Mouse (Mus musculus): Measurements from ENCODE around the gene Dbndd2. TPM values are rescaled to one million over a fixed set of nuclear protein-coding genes. Genes with fewer than 3 reads are reported as not detected.

The Dbndd2 gene
- polyA plus RNA-seq, 1 experiment from 2014 or later = 17.9 TPM

DNA sequence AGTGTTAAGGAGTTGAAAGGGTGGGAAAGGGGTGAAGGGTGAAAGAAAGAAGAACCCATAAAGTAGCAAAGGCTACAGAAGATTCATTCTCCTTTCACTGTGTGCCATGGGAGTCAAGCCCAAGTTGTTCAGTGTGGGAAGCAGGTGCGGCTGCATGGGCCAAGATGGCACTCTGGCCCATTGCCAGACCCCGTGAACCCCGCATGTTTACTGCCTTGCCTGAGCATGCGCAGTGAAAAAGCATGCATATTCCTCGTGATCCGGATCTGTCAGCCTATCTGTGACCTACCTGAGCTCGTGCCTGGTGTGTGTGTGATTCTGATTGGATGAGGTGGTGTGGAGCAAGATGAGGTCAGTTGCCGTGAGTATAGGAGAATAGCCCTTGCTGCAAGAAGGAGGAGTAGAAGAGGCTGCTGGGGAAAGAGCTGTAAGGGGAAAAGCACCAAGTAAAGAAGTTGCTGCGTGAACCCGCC is 37.4 kb downstream of the Dbndd2 start:
- H3K4me2 ChIP-seq (replicated peaks; ENCODE audit: low read depth, low read length) = no peak overlapping the region
- no peak overlapping the region for H3K9ac ChIP-seq (replicated peaks; ENCODE audit: low read depth, low read length)
- WGBS = 82% methylated on average over 10 of the region's 10 CpGs
- H3K4me1 ChIP-seq (ENCODE audit: control insufficient read depth, insufficient read depth, low read length) = peaks cover 10% of the 10 kb centered on the region
- no peak overlapping the region for H3K4me3 ChIP-seq (ENCODE audit: low read depth, low read length)
- no peak for ATAC-seq (ENCODE audit: insufficient number of reproducible peaks, insufficient read depth, low FRiP score, low read depth)
- H3K36me3 ChIP-seq (ENCODE audit: control insufficient read depth, insufficient read depth, low read length) = no peaks in the 10 kb centered on the region
- H3K9me3 ChIP-seq (ENCODE audit: control insufficient read depth, low read depth, low read length) = no peaks in the 10 kb centered on the region
- no peaks in the 10 kb centered on the region for H3K27me3 ChIP-seq (ENCODE audit: control insufficient read depth, insufficient read depth, low read length)
- H3K27ac ChIP-seq (ENCODE audit: low read length) = no peak overlapping the region

DNA sequence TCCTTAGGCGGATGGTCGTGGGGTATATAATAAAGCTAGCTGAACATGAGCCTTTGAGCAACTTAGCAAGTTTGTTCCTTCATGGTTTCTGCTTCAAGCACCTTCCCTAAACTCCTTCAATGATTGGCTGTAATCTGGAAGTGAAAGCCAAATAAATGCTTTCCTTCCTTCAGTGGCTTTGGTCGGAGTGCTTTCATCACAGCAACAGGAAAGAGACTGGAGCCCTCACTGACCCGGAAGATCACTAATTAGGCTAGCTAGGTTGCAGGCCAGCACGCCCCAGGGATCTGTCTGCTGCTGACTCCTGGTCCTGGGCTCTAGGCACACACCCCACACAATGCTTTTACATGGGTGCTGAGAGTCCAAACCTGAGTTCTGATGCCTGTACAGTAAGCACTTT is 42.7 kb downstream of the Dbndd2 start:
- 69% methylated on average over 5 of the region's 5 CpGs for WGBS
- no peak for ATAC-seq (ENCODE audit: insufficient number of reproducible peaks, insufficient read depth, low FRiP score, low read depth)
- H3K4me3 ChIP-seq (ENCODE audit: low read depth, low read length) = no peak overlapping the region
- H3K27ac ChIP-seq (ENCODE audit: low read length) = no peak overlapping the region
- H3K27me3 ChIP-seq (ENCODE audit: control insufficient read depth, insufficient read depth, low read length) = no peaks in the 10 kb centered on the region
- H3K9me3 ChIP-seq (ENCODE audit: control insufficient read depth, low read depth, low read length) = no peaks in the 10 kb centered on the region
- H3K4me1 ChIP-seq (ENCODE audit: control insufficient read depth, insufficient read depth, low read length) = no peaks in the 10 kb centered on the region
- no peaks in the 10 kb centered on the region for H3K36me3 ChIP-seq (ENCODE audit: control insufficient read depth, insufficient read depth, low read length)
- H3K9ac ChIP-seq (replicated peaks; ENCODE audit: low read depth, low read length) = no peak overlapping the region
- H3K4me2 ChIP-seq (replicated peaks; ENCODE audit: low read depth, low read length) = no peak overlapping the region

DNA sequence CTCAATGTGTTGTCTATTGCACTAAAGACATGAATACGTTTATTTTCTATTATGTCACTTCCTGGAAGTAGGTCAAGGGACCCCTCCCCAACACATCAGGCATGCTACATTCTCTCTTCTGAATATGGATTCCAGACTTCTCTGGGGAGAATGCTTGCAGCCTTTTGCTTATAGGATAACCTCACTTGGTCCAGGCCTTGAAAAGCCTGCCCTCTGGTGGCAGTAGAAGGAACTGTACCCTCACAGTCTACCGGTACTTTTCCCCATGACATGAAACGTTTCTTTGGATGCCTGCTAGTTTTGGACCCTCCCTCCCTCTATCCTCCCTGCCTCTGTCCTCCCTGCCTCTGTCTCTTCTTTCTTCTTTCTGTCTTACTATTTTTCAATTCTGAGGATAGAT is 45.3 kb downstream of the Dbndd2 start:
- no peak for ATAC-seq (ENCODE audit: insufficient number of reproducible peaks, insufficient read depth, low FRiP score, low read depth)
- 2% methylated on average over 3 of the region's 3 CpGs for WGBS

DNA sequence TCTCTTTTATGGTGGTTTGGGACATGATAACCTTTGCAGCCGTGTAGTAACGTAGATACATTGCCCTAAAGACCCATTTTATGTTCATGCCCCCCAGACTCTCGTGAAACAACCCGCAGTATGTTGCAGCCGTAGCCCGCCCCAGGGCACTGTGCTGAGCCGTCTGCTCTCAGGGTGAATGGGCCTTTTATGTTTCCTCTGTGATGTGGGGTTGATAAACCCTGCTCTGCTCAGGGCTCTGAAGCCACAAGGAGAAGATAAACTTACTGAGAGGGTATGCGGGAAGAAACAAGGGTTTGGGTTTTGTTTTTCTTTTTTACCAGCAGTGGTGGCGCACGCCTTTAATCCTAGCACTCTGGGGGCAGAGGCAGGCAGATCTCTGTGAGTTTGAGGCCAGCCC is 48.4 kb downstream of the Dbndd2 start:
- Histone ChIP-seq H3K27me3 (ENCODE audit: control insufficient read depth, insufficient read depth, low read length) (no peaks in the 10 kb centered on the region), H3K4me2 (replicated peaks; ENCODE audit: low read depth, low read length) (no peak overlapping the region), H3K27ac (ENCODE audit: low read length) (no peak overlapping the region), H3K9me3 (ENCODE audit: control insufficient read depth, low read depth, low read length) (no peaks in the 10 kb centered on the region), H3K4me1 (ENCODE audit: control insufficient read depth, insufficient read depth, low read length) (no peaks in the 10 kb centered on the region), H3K36me3 (ENCODE audit: control insufficient read depth, insufficient read depth, low read length) (no peaks in the 10 kb centered on the region), H3K4me3 (ENCODE audit: low read depth, low read length) (no peak overlapping the region), H3K9ac (replicated peaks; ENCODE audit: low read depth, low read length) (no peak overlapping the region)
- ATAC-seq (ENCODE audit: insufficient number of reproducible peaks, insufficient read depth, low FRiP score, low read depth) = no peak
- 70% methylated on average over 10 of the region's 10 CpGs for WGBS

More for the DNA sequence above, 45.3 kb downstream of the Dbndd2 start:
- H3K4me2 ChIP-seq (replicated peaks; ENCODE audit: low read depth, low read length) = no peak overlapping the region
- H3K36me3 ChIP-seq (ENCODE audit: control insufficient read depth, insufficient read depth, low read length) = no peaks in the 10 kb centered on the region
- H3K4me1 ChIP-seq (ENCODE audit: control insufficient read depth, insufficient read depth, low read length) = no peaks in the 10 kb centered on the region
- H3K9me3 ChIP-seq (ENCODE audit: control insufficient read depth, low read depth, low read length) = no peaks in the 10 kb centered on the region
- H3K4me3 ChIP-seq (ENCODE audit: low read depth, low read length) = no peak overlapping the region
- no peak overlapping the region for H3K9ac ChIP-seq (replicated peaks; ENCODE audit: low read depth, low read length)
- no peak overlapping the region for H3K27ac ChIP-seq (ENCODE audit: low read length)
- H3K27me3 ChIP-seq (ENCODE audit: control insufficient read depth, insufficient read depth, low read length) = no peaks in the 10 kb centered on the region

DNA sequence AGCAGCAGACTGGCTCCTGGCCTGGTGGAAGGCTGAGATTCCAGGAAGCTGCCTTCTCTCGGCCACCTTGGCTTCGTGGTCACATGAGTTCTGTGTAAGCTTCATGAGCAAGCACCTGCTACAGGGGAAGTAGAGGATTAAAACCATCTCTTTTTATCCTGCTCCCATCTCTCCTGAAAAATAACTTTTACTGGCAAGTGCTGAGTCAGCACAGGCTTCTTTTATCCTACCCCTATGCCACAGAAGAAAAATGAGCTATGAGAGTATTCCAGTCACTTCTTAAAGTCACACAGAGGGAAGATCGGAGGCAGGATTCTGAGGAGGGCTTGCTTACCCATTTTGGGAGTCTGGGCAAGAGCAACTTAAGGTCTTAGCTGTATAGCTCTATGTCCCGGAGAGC is 51.1 kb downstream of the Dbndd2 start:
- no peak for ATAC-seq (ENCODE audit: insufficient number of reproducible peaks, insufficient read depth, low FRiP score, low read depth)
- Histone ChIP-seq H3K27me3 (ENCODE audit: control insufficient read depth, insufficient read depth, low read length) (no peaks in the 10 kb centered on the region), H3K9ac (replicated peaks; ENCODE audit: low read depth, low read length) (no peak overlapping the region), H3K4me3 (ENCODE audit: low read depth, low read length) (no peak overlapping the region), H3K4me2 (replicated peaks; ENCODE audit: low read depth, low read length) (no peak overlapping the region), H3K4me1 (ENCODE audit: control insufficient read depth, insufficient read depth, low read length) (0 out of 2 replicates have a peak, but pooled peaks cover 7% of the 10 kb centered on the region), H3K27ac (ENCODE audit: low read length) (no peak overlapping the region), H3K36me3 (ENCODE audit: control insufficient read depth, insufficient read depth, low read length) (no peaks in the 10 kb centered on the region), H3K9me3 (ENCODE audit: control insufficient read depth, low read depth, low read length) (no peaks in the 10 kb centered on the region)
- 63% methylated on average over 4 of the region's 4 CpGs for WGBS

DNA sequence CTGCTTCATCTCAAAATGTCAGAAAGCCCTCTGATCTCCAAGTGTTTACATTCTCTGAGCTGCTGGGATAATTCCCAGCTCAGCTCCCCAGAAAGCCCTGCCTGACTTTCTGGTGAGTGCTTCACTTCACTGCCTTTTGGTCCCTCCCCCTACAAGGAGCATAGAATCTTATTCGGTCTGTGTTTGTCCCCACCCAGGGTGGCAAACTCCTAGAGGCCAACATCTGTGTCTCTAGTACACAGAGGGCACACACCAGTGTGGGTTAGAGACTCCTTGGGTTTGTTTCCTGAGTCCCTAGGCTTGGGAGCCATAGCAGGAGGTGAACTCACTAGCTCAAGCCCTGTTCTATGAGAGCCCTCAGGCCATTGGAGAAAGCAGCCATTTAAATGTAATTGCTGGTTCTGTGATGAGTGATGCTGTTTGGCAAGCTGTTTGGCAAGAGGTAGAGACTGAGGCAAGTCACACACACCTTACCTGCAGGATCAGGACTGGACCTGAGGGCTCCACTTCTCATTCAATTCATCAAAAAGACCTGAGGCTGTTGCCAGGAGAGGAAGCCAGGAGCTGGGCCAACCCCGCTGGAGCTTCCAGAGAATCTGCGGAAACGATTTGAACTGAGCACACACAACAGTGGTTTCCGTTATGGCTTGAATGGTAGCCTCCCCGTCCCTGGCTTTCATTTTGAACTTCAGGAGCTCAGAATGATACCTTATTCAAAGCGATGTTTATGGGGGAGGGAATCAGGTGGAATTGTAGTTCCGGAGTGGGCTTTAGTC is 54.9 kb downstream of the Dbndd2 start:
- H3K4me2 ChIP-seq (replicated peaks; ENCODE audit: low read depth, low read length) = no peak overlapping the region
- WGBS = 29% methylated on average over 8 of the region's 8 CpGs
- peaks cover 14% of the 10 kb centered on the region; the same call in 1 of the 2 replicates for H3K4me1 ChIP-seq (ENCODE audit: control insufficient read depth, insufficient read depth, low read length)
- H3K27me3 ChIP-seq (ENCODE audit: control insufficient read depth, insufficient read depth, low read length) = no peaks in the 10 kb centered on the region
- no peaks in the 10 kb centered on the region for H3K36me3 ChIP-seq (ENCODE audit: control insufficient read depth, insufficient read depth, low read length)
- peak overlapping the region; percentile 66 for H3K27ac ChIP-seq (ENCODE audit: low read length)
- no peaks in the 10 kb centered on the region for H3K9me3 ChIP-seq (ENCODE audit: control insufficient read depth, low read depth, low read length)
- peak; percentile 59 for ATAC-seq (ENCODE audit: insufficient number of reproducible peaks, insufficient read depth, low FRiP score, low read depth)
- no peak overlapping the region for H3K9ac ChIP-seq (replicated peaks; ENCODE audit: low read depth, low read length)
- H3K4me3 ChIP-seq (ENCODE audit: low read depth, low read length) = no peak overlapping the region

DNA sequence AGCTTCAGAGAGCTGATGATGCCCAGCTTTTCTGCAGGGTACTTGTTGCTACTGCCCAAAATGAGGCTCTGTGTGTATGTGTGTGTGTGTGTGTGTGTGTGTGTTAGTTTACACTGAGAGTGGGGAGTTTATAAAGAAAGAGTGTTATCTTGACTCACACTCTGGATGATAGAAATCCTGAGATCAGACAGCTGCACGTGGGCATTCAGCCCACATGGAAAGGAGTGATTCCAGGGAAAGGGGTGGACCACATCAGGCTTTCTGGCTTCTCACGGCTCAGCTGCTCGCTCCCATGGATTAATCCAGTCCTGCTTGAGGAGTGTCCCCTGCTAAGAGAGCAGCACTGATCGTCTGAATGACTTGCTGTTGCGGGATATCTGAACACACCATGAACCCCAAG is 56.2 kb downstream of the Dbndd2 start:
- Histone ChIP-seq H3K27ac (ENCODE audit: low read length) (no peak overlapping the region), H3K9ac (replicated peaks; ENCODE audit: low read depth, low read length) (no peak overlapping the region), H3K4me3 (ENCODE audit: low read depth, low read length) (no peak overlapping the region), H3K4me2 (replicated peaks; ENCODE audit: low read depth, low read length) (no peak overlapping the region), H3K27me3 (ENCODE audit: control insufficient read depth, insufficient read depth, low read length) (no peaks in the 10 kb centered on the region), H3K9me3 (ENCODE audit: control insufficient read depth, low read depth, low read length) (no peaks in the 10 kb centered on the region), H3K36me3 (ENCODE audit: control insufficient read depth, insufficient read depth, low read length) (no peaks in the 10 kb centered on the region), H3K4me1 (ENCODE audit: control insufficient read depth, insufficient read depth, low read length) (peaks cover 14% of the 10 kb centered on the region; the same call in 1 of the 2 replicates)
- ATAC-seq (ENCODE audit: insufficient number of reproducible peaks, insufficient read depth, low FRiP score, low read depth) = no peak
- WGBS = 46% methylated on average over 5 of the region's 5 CpGs

DNA sequence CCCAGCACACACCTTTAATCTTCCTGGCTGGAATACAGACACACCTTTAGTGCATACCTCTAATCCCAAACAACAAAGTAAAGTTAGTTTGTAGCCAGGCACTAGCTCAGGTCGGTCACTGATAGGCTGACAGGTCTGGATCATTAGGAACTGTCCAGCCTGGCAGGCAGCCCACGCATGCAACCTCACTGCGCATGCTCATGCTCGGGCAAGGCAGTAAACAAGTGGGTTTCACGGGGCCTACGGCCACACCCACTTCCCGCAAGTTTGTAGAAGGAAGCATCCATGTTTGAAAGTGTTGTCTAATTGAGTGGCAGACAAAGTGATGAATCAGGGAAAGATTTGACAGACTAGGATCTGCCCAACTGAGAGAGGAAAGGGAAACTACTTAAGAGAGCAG is 56.7 kb downstream of the Dbndd2 start:
- no peaks in the 10 kb centered on the region for H3K9me3 ChIP-seq (ENCODE audit: control insufficient read depth, low read depth, low read length)
- H3K4me2 ChIP-seq (replicated peaks; ENCODE audit: low read depth, low read length) = no peak overlapping the region
- H3K36me3 ChIP-seq (ENCODE audit: control insufficient read depth, insufficient read depth, low read length) = no peaks in the 10 kb centered on the region
- H3K4me1 ChIP-seq (ENCODE audit: control insufficient read depth, insufficient read depth, low read length) = peaks cover 14% of the 10 kb centered on the region; the same call in 1 of the 2 replicates
- ATAC-seq (ENCODE audit: insufficient number of reproducible peaks, insufficient read depth, low FRiP score, low read depth) = no peak
- H3K27me3 ChIP-seq (ENCODE audit: control insufficient read depth, insufficient read depth, low read length) = no peaks in the 10 kb centered on the region
- no peak overlapping the region for H3K4me3 ChIP-seq (ENCODE audit: low read depth, low read length)
- 72% methylated on average over 7 of the region's 7 CpGs for WGBS
- no peak overlapping the region for H3K9ac ChIP-seq (replicated peaks; ENCODE audit: low read depth, low read length)
- no peak overlapping the region for H3K27ac ChIP-seq (ENCODE audit: low read length)
